Mouse (Mus musculus) heart, postnatal 0 days (tissue): ENCODE data around the gene Tpte.
"Not testable (repeated sequence)": the region's sequence is repeated elsewhere in the genome, so short reads cannot be mapped to it uniquely, and the experiment has no call there.

ENCODE experiments used
- CTCF ChIP-seq: IDR thresholded peaks from 2 replicates; pipeline ENCODE4 v1.5.1; 2016; ENCODE audit warnings: antibody characterized with exemption, control low read depth, low read depth
- EP300 ChIP-seq: IDR thresholded peaks from 2 replicates; pipeline ENCODE4 v1.6.1; 2016; ENCODE audit warnings: antibody characterized with exemption, low read depth

GRCm38 (mm10) chr8:22304045-22304444, 20.8 kb downstream of the Tpte start:
- TF ChIP-seq CTCF, EP300: not testable (repeated sequence)
